Mouse (Mus musculus): ENCODE results near the gene Npas1. TPM values are rescaled to one million over a fixed set of nuclear protein-coding genes. Genes with fewer than 3 reads are reported as not detected.

The Npas1 gene
- polyA plus RNA-seq (2011; ENCODE audit: insufficient read depth, insufficient read length, low replicate concordance, missing spikeins) = not detected in 2 replicates

GRCm38 (mm10) chr7:16477628-16478027, at the start of gene Npas1:
Gene Npas1 (minus strand): TSS chr7:16477728.
- WGBS = 83% methylated on average over 8 of the region's 8 CpGs
- H3K4me3 ChIP-seq (replicated peaks; ENCODE audit: control insufficient read depth, low read depth, low read length) = no peak within 1 kb of the TSS
- TF ChIP-seq POLR2A (IDR thresholded peaks at IDR 0.05; ENCODE audit: borderline replicate concordance, control insufficient read depth, low read depth, low read length) = no peak
- no peak for TF ChIP-seq CTCF (IDR thresholded peaks at IDR 0.05; ENCODE audit: control insufficient read depth, insufficient read depth, low read length)
- no peak within 1 kb of the TSS; the same call in 1 of the 2 replicates for H3K27ac ChIP-seq (ENCODE audit: control insufficient read depth, insufficient read depth, low read depth, low read length, poor library complexity)
- no peaks in the 10 kb centered on the region for H3K4me1 ChIP-seq (ENCODE audit: control insufficient read depth, insufficient read depth, low read length)

- 79% methylated on average over 2 of the region's 2 CpGs for WGBS
- no peak overlapping the region for H3K27ac ChIP-seq (ENCODE audit: control insufficient read depth, insufficient read depth, low read depth, low read length, poor library complexity)
These were observed 48.5 kb upstream of the Npas1 start for GRCm38 (mm10) chr7:16525995-16526394.

GRCm38 (mm10) chr7:16525448-16525847, 47.9 kb upstream of the Npas1 start:
- H3K27ac ChIP-seq (ENCODE audit: control insufficient read depth, insufficient read depth, low read depth, low read length, poor library complexity) = no peak overlapping the region
- no peak overlapping the region for H3K4me3 ChIP-seq (replicated peaks; ENCODE audit: control insufficient read depth, low read depth, low read length)
- H3K4me1 ChIP-seq (ENCODE audit: control insufficient read depth, insufficient read depth, low read length) = no peaks in the 10 kb centered on the region
- 84% methylated on average over 3 of the region's 3 CpGs for WGBS
- TF ChIP-seq CTCF (IDR thresholded peaks at IDR 0.05; ENCODE audit: control insufficient read depth, insufficient read depth, low read length) (no peak), POLR2A (IDR thresholded peaks at IDR 0.05; ENCODE audit: borderline replicate concordance, control insufficient read depth, low read depth, low read length) (no peak)

More at GRCm38 (mm10) chr7:16525995-16526394, 48.5 kb upstream of the Npas1 start:
- H3K4me1 ChIP-seq (ENCODE audit: control insufficient read depth, insufficient read depth, low read length) = no peaks in the 10 kb centered on the region
- TF ChIP-seq POLR2A (IDR thresholded peaks at IDR 0.05; ENCODE audit: borderline replicate concordance, control insufficient read depth, low read depth, low read length) (no peak), CTCF (IDR thresholded peaks at IDR 0.05; ENCODE audit: control insufficient read depth, insufficient read depth, low read length) (no peak)
- H3K4me3 ChIP-seq (replicated peaks; ENCODE audit: control insufficient read depth, low read depth, low read length) = no peak overlapping the region

GRCm38 (mm10) chr7:16524308-16524707, 46.8 kb upstream of the Npas1 start:
- Histone ChIP-seq H3K27ac (ENCODE audit: control insufficient read depth, insufficient read depth, low read depth, low read length, poor library complexity) (no peak overlapping the region), H3K4me3 (replicated peaks; ENCODE audit: control insufficient read depth, low read depth, low read length) (no peak overlapping the region), H3K4me1 (ENCODE audit: control insufficient read depth, insufficient read depth, low read length) (no peaks in the 10 kb centered on the region)
- TF ChIP-seq POLR2A (IDR thresholded peaks at IDR 0.05; ENCODE audit: borderline replicate concordance, control insufficient read depth, low read depth, low read length) (no peak), CTCF (IDR thresholded peaks at IDR 0.05; ENCODE audit: control insufficient read depth, insufficient read depth, low read length) (no peak)
- 80% methylated on average over 2 of the region's 2 CpGs for WGBS

GRCm38 (mm10) chr7:16519310-16519709, 41.8 kb upstream of the Npas1 start:
- H3K27ac ChIP-seq (ENCODE audit: control insufficient read depth, insufficient read depth, low read depth, low read length, poor library complexity) = no peak overlapping the region
- 84% methylated on average over 2 of the region's 2 CpGs for WGBS
- H3K4me3 ChIP-seq (replicated peaks; ENCODE audit: control insufficient read depth, low read depth, low read length) = no peak overlapping the region
- TF ChIP-seq POLR2A (IDR thresholded peaks at IDR 0.05; ENCODE audit: borderline replicate concordance, control insufficient read depth, low read depth, low read length) (no peak), CTCF (IDR thresholded peaks at IDR 0.05; ENCODE audit: control insufficient read depth, insufficient read depth, low read length) (no peak)
- H3K4me1 ChIP-seq (ENCODE audit: control insufficient read depth, insufficient read depth, low read length) = no peaks in the 10 kb centered on the region

GRCm38 (mm10) chr7:16517198-16517597, 39.7 kb upstream of the Npas1 start:
- no peak for TF ChIP-seq CTCF (IDR thresholded peaks at IDR 0.05; ENCODE audit: control insufficient read depth, insufficient read depth, low read length)
- no peak for TF ChIP-seq POLR2A (IDR thresholded peaks at IDR 0.05; ENCODE audit: borderline replicate concordance, control insufficient read depth, low read depth, low read length)
- H3K4me1 ChIP-seq (ENCODE audit: control insufficient read depth, insufficient read depth, low read length) = no peaks in the 10 kb centered on the region
- 83% methylated on average over 5 of the region's 5 CpGs for WGBS
- no peak overlapping the region for H3K4me3 ChIP-seq (replicated peaks; ENCODE audit: control insufficient read depth, low read depth, low read length)
- H3K27ac ChIP-seq (ENCODE audit: control insufficient read depth, insufficient read depth, low read depth, low read length, poor library complexity) = no peak overlapping the region

GRCm38 (mm10) chr7:16507284-16507683, 29.8 kb upstream of the Npas1 start:
- TF ChIP-seq POLR2A (IDR thresholded peaks at IDR 0.05; ENCODE audit: borderline replicate concordance, control insufficient read depth, low read depth, low read length) = no peak
- TF ChIP-seq CTCF (IDR thresholded peaks at IDR 0.05; ENCODE audit: control insufficient read depth, insufficient read depth, low read length) = peak; percentile 72
- WGBS = 4% methylated on average over 3 of the region's 3 CpGs
- H3K4me1 ChIP-seq (ENCODE audit: control insufficient read depth, insufficient read depth, low read length) = no peaks in the 10 kb centered on the region; the same call in 1 of the 2 replicates
- H3K27ac ChIP-seq (ENCODE audit: control insufficient read depth, insufficient read depth, low read depth, low read length, poor library complexity) = no peak overlapping the region
- no peak overlapping the region for H3K4me3 ChIP-seq (replicated peaks; ENCODE audit: control insufficient read depth, low read depth, low read length)

- 42% methylated on average over 3 of the region's 3 CpGs for WGBS
- TF ChIP-seq CTCF (IDR thresholded peaks at IDR 0.05; ENCODE audit: control insufficient read depth, insufficient read depth, low read length) (no peak), POLR2A (IDR thresholded peaks at IDR 0.05; ENCODE audit: borderline replicate concordance, control insufficient read depth, low read depth, low read length) (no peak)
- Histone ChIP-seq H3K27ac (ENCODE audit: control insufficient read depth, insufficient read depth, low read depth, low read length, poor library complexity) (no peak overlapping the region), H3K4me1 (ENCODE audit: control insufficient read depth, insufficient read depth, low read length) (no peaks in the 10 kb centered on the region; the same call in 1 of the 2 replicates), H3K4me3 (replicated peaks; ENCODE audit: control insufficient read depth, low read depth, low read length) (no peak overlapping the region)
These were observed 27.7 kb upstream of the Npas1 start for GRCm38 (mm10) chr7:16505226-16505593.
